Mouse (Mus musculus): ENCODE results near the gene Ugt1a8.
"Not testable (repeated sequence)": the region's sequence is repeated elsewhere in the genome, so short reads cannot be mapped to it uniquely, and the experiment has no call there.

DNA sequence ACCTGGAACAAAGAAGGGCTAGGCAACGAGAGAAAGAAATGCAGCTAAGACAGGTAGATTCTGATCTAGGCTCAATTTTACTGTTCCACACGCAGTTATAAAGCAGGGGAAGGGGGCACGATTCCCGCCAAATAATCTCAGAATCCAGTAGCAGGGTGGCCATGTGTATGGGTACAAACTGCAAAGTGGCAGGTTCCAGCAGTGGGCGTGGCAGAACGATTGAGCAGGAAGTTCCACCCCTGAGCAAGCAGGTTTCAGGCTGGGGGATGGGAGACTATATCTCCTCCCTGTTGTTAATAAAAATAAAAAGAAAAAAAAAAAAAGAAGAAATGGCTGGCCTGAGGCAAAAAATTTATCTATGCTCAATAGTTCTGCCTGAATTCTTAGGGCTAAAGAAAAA, 25.2 kb downstream of the Ugt1a8 start:
- not testable (repeated sequence) for TF ChIP-seq POLR2A (IDR thresholded peaks at IDR 0.05; ENCODE audit: low read depth, low read length); CTCF (conservative IDR thresholded peaks at IDR 0.05; ENCODE audit: insufficient read depth, insufficient read length, low read depth, low read length)
